Mouse (Mus musculus): ENCODE data around the gene Olfr1512. TPM values are rescaled to one million over a fixed set of nuclear protein-coding genes. Genes with fewer than 3 reads are reported as not detected.
"Not testable (repeated sequence)": the region's sequence is repeated elsewhere in the genome, so short reads cannot be mapped to it uniquely, and the experiment has no call there.

Olfr1512 gene
- not detected in 2 replicates for total RNA-seq (2017)

DNA sequence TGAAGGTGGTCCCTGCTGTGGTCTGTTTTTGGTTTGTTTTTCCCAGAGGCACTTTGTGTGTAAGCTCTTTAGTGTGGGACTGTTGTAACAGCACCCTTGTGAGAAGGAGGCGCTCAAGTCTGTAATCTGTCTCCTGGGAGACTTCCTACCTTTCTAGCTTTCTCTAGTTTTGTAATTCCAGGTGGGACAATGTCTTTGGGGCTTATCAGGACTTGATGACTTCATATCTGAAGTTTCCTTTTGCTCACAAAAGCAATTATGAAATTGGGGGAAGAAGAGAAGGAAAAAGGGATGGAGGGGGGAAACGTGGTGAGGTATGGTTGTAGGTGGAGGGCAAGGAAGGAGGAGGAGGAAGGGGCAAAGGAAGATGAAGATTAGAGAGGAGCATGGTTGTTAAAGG lies at the start of gene Olfr1512:
Olfr1512 (minus strand) TSS at position 101 of the 400 bp plus-strand sequence.
- ATAC-seq (ENCODE audit: extremely low read depth, insufficient number of reproducible peaks, low FRiP score, poor library complexity, severe bottlenecking) = no peak

DNA sequence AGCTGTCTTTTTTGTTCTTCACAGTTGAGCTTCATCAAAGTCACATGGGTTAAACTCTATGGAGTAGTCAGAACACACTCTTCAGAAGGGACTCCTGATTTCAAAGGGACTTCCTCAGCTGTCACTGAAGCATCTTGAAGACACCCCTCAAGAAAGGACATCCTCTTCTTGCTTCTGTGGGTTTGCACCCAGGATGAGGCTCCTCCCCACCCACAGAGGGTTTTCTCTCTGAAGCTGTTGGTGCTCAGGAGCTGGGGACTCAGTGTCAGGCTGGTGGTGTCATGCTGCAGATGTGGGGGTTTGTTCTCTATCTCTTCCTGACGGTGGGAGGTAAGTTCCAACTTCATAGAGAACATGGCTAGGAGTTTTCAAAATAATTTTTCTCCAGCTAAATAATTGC lies 48.7 kb upstream of the Olfr1512 start:
- no peak for ATAC-seq (ENCODE audit: extremely low read depth, insufficient number of reproducible peaks, low FRiP score, poor library complexity, severe bottlenecking)

DNA sequence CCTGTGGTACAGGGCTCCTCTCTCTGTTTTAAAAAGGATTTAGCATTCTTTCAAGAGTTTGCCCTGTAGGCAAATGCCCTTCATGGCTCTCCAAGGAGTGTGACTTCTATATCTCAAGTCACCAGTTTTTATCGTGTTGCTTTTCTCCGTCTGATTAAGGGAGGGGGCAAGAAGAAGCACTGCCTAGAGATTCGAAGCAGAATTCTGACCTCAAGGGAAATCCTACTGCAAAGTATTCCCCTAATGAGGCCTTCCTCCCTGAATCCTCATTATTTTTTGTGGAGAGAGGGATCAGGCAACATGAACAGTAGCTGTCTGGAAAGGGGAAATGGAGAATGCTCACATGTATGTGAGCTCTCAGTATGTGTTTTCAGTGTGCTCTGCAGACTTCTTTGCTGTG lies 35.3 kb upstream of the Olfr1512 start, which contains the start of gene Olfr1510:
Olfr1510 (minus strand) TSS at position 101 of the 400 bp plus-strand sequence.
- ATAC-seq (ENCODE audit: extremely low read depth, insufficient number of reproducible peaks, low FRiP score, poor library complexity, severe bottlenecking) = no peak

DNA sequence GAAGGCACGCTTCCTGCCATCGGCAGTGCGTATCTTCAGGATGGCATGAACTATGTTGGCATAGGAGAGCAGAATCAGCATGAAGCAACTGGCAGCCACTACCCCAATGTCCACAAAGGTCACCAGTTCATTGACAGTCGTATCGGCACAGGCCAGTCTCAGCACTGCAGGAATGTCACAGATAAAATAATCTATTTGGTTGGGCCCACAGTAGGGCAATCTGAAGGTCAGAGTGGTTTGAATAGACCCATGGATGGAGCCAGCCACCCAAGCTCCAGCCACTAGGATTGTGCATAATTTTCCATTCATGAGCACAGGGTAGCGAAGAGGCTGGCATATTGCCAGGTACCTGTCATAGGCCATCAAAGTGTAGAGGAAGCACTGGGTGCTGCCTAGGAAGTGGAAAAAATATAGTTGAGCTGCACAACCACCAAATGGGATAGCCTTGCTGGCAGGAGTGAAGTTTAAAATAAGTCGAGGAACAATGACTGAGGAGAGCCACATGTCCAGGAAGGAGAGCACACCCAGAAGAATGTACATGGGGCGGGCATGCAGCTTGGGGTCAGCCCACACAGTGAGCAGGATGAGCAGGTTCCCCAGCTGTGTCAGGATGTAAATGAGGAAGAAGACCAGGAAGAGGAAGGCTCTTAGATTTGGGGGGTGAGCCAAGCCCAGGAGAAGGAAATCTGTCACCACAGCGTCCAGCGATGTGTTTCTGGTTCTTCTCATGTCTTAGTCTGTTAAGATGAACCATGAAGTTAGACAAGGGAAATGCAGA lies 31.4 kb upstream of the Olfr1512 start:
- ATAC-seq (ENCODE audit: extremely low read depth, insufficient number of reproducible peaks, low FRiP score, poor library complexity, severe bottlenecking) = not testable (repeated sequence)

DNA sequence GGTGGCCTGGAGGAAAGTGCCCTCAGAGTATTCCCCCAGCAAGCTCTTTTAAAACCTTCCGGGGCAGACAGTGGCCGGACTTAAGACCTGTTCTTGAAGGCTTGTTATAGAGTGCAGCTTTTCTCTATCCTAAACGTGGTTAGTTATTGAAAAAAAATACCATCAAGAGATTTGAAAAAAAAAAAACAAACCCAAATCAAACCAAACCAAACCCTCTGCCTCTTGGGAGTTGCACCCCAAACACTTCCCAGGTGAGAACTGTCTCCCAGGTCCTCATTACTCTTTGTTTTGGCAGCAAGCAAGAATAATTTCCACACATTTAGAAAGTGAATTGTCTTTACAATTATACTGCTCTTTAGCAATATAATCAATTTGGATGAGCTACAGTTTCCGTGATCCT lies 18.3 kb upstream of the Olfr1512 start, which contains the start of gene Olfr1511:
Olfr1511 (minus strand) TSS at position 101 of the 400 bp plus-strand sequence.
- no peak for ATAC-seq (ENCODE audit: extremely low read depth, insufficient number of reproducible peaks, low FRiP score, poor library complexity, severe bottlenecking)

DNA sequence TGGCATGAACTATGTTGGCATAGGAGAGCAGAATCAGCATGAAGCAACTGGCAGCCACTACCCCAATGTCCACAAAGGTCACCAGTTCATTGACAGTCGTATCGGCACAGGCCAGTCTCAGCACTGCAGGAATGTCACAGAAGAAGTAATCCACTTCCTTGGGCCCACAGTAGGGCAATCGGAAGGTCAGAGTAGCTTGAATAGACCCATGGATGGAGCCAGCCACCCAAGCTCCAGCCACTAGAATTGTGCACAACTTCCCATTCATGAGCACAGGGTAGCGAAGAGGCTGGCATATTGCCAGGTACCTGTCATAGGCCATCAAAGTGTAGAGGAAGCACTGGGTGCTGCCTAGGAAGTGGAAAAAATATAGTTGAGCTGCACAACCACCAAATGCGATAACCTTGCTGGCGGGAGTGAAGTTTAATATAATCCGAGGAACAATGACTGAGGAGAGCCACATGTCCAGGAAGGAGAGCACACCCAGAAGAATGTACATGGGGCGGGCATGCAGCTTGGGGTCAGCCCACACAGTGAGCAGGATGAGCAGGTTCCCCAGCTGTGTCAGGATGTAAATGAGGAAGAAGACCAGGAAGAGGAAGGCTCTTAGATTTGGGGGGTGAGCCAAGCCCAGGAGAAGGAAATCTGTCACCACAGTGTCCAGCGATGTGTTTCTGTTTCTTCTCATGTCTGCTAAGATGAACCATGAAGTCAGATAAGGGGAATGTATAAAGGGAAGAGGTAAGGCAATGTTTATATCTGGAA lies 11.3 kb upstream of the Olfr1512 start:
- not testable (repeated sequence) for ATAC-seq (ENCODE audit: extremely low read depth, insufficient number of reproducible peaks, low FRiP score, poor library complexity, severe bottlenecking)

DNA sequence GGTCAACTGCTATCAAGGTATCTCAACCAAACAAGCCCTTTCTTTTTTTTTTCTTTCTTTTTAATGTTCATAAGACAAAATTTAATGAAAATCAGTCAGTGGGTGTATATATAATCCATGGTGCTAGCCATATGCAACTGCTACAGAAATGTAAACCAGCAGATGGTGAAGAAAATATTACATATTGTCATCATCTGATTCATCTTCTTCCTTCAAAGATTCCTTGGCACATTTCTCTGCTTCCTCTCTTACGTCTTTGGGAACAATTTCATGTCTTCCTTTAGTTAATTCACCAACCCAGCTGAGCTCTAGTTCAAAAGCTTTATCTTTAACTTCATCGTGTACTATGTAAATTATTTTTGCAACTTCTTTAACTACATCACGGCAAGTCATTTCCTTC lies 10.2 kb downstream of the Olfr1512 start:
- ATAC-seq (ENCODE audit: extremely low read depth, insufficient number of reproducible peaks, low FRiP score, poor library complexity, severe bottlenecking) = no peak

DNA sequence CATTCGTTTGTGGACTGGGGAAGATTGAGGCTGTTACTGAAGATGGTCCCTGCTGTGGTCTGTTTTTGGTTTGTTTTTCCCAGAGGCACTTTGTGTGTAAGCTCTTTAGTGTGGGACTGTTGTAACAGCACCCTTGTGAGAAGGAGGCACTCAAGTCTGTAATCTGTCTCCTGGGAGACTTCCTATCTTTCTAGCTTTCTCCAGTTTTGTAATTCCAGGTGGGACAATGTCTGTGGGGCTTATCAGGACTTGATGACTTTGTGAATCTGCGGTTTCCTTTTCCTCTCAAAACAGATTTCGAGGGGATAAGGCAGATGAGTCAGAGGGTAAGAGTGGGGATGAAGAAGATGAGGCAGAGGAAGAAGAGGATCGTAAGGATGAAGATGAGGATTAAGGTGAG lies 22.7 kb downstream of the Olfr1512 start, which contains the start of gene Olfr1513:
Olfr1513 (minus strand) TSS at position 101 of the 400 bp plus-strand sequence.
- no peak for ATAC-seq (ENCODE audit: extremely low read depth, insufficient number of reproducible peaks, low FRiP score, poor library complexity, severe bottlenecking)

DNA sequence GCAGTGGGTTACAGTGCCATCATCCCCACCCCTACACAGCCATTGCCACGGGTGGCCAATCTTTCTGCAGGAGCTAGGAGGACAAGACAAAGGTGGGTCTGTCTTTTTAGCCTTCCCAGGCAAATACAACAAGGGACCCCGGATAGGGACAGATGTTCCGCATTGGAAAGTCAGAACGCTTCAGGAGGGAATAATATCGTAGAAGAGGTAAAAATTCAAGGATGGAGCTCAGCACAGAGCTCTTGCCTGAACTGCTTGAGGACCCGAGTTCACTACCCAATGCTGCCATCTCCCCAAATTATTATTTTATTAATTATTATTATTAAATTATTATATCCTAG lies 39.5 kb downstream of the Olfr1512 start:
- no peak for ATAC-seq (ENCODE audit: extremely low read depth, insufficient number of reproducible peaks, low FRiP score, poor library complexity, severe bottlenecking)

DNA sequence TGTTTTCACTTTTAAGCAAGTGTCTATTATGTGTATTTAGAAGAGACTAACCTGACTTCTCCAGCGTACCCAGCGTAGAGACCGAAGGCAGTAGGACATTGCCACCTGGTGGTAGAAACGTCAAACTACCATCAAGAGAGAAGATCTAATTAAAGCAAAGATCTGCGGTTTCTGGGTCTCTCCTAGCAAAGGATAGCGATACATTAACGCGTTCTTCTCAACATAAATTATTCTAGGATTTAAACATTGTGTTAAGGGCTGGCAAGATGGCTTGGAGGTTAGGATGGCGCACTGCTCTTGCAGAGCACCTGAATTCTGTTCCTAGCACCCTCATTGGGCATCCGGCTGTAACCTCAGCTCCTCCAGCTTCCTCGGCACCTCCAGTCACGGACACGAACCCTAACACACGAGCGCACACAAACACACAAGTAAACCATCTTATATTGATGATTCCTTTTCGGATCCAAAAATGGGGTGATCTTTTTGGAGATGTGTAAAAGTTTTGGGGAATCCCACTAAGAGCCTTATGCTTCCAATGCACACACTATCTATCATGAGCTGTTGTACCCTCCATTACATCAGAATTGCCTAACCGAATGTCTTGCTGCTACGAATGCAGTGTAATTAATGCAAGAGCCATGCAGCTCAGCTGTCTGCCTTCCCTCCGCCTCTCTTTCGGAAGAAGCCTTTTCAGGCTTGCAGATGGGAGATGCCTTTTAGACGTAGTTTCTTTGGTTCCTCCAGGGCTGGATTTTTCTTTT lies 40.0 kb downstream of the Olfr1512 start:
- ATAC-seq (ENCODE audit: extremely low read depth, insufficient number of reproducible peaks, low FRiP score, poor library complexity, severe bottlenecking) = peak; percentile 86; the same call in 1 of the 2 replicates

DNA sequence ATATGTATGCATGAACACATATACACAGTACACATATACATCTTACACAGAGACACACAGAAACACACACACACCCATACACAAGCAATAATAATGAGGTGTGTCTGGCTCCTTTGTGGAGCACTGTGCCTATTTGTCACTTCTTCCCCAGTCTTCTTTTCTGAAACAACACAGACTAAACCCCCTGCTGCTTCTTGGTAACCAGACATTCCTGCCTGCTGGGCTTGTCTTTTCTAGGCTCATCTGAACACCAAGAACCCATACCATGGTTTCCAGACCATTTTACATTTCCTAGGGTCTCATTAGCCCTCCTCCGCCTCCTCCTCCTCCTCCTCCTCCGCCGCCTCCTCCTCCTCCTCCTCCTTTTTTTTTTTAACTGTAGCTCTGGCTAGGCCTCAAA lies 46.8 kb downstream of the Olfr1512 start:
- ATAC-seq (ENCODE audit: extremely low read depth, insufficient number of reproducible peaks, low FRiP score, poor library complexity, severe bottlenecking) = no peak

DNA sequence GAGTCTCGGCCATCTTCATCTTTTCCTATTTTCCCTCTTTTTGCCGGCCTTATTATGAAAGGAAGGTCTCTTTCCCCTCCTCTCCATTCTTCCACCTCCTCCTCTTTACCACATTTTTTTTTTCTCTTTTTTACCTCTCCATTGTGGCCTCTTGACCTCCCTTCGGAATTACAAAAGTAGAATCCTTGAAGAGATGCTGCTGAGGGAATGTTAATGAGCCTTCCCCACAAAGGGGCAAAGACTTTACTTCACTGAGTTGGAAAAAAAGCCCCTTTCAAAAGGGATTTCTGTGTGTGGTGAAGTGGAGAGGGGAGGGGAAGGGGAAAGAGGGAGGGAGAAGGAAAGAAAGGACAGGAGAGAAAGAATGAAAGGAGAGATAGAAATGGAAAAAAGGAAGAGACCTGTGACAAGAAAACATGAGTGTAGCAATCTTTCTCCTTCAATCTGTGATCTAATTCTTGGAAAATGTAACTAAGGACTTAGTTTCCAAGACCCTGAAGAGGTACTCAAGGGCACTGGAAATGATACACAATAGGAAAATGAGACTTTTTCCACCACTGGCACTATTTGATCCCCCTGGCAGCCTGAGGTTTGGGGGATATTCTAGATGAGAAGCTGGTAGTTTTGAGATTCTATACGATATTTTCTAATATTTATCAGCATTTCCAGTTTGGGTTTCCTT lies 47.8 kb downstream of the Olfr1512 start:
- no peak for ATAC-seq (ENCODE audit: extremely low read depth, insufficient number of reproducible peaks, low FRiP score, poor library complexity, severe bottlenecking)

DNA sequence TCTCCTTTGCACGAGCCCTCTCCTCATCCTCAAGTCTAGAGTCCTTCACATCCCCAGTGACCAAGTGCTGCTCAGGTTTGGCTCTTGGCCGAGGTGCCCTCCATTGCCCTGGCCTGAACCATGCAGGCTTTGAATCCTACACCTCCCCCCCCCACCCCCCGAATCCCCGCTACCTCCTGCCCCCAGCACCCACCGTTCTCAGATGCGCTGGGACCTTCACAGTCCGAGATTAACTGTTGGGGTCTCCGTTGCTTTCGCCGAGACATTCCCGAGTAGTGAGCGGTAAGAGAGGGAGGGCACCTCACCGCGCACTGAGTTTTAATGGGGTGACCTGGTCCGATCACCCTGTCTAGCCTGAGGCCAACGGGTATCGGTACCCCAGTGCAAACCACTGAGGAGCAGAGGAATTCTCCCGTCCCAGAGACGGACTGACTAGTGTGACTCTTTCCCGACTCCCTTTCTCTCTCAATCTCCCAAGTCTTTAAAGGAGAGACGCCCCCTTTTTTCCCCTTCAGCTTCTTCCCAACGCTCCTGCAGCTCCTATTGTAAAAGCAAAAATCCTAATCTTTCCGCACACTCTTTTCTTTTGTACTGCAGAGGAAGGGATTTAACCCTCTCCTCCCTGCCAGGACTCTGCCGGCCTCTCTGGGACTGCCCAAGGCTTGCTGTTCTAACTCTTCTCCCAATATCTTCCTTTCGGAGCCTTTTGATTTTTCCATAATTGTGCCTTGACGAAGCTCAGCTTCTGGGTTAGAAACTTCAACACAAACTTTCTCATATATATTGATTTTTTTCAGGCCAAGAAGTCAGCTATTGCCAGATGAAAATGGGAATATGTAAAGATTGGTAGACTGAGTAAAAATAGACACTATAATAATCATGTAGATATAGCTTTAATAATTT lies 50.8 kb downstream of the Olfr1512 start, which contains the start of gene Sall2:
Sall2 (minus strand) TSS at position 853 of the 903 bp plus-strand sequence.
- ATAC-seq (ENCODE audit: extremely low read depth, insufficient number of reproducible peaks, low FRiP score, poor library complexity, severe bottlenecking) = no peak

DNA sequence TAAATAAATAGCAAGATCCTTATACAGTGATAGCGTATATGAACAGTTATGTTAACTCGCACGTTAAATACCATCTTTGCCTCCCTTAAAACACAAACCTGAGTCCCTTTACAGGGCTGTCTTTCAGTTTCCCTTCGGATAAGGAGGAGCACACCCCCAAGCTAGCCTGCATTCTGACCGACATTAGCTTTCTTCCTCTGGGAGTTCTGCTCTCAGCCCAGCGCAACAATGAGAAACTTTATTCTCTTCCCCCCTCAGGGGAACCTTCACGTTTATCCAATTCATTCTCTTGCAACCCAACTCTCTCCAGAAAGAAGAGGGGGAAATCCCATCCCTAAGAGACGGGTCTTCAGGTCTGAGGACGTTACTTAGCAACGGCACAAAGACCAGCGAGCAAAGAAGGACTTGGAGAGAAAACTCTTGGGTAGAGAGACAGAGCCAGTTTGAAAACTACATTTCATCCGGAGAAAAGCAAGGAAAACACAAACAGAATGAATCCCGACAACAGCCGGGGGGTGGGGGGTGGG lies 51.5 kb downstream of the Olfr1512 start:
- no peak for ATAC-seq (ENCODE audit: extremely low read depth, insufficient number of reproducible peaks, low FRiP score, poor library complexity, severe bottlenecking)

DNA sequence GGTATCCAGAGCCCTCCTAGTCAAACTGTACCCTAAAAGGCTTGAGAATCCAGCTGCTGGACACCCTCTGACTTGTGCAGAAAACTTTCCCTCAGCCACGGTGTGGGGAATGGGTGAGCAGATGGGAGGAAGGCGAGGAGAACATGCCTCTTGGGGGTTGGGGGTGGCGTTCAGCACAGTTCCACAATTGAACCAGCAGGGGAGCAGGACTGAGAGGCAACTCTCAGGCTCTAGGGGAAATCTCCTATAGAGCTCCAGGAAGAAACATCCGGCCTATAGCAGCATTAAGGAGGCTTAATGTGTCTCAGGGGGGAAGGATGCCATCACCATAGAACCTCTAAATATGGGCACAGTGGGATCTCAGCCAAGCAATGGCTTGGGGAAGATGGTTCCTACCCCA lies 53.1 kb downstream of the Olfr1512 start:
- ATAC-seq (ENCODE audit: extremely low read depth, insufficient number of reproducible peaks, low FRiP score, poor library complexity, severe bottlenecking) = no peak
